Mouse (Mus musculus) layer of hippocampus, postnatal 25 days (tissue): ENCODE measurements around the gene Srbd1. TPM values are rescaled to one million over a fixed set of nuclear protein-coding genes. Genes with fewer than 3 reads are reported as not detected.

Experiments used
- DNase-seq, 2 experiments: peaks; one replicate each; pipeline ENCODE4 v3.0.0; 2022; ENCODE audit warnings: mixed read lengths in 2 of 2, low spot score in 1 of 2; ENCODE audit errors: extremely low spot score in 1 of 2
- total RNA-seq, 2 experiments: library from RNA; stranded (reverse); gene quantifications; 2 replicates each; pipeline ENCODE4 v1.2.3; 2021

The Srbd1 gene
- total RNA-seq, 2 experiments from 2014 or later: 14.4 to 15.1 TPM

GRCm38 (mm10) chr17:86149726-86150125 is 4.8 kb upstream of the Srbd1 start:
- no peak for DNase-seq

- DNase-seq: no peak
These were observed 367 bp downstream of the Srbd1 start for GRCm38 (mm10) chr17:86144537-86145078.

GRCm38 (mm10) chr17:86135835-86136234 is 9.1 kb downstream of the Srbd1 start:
- DNase-seq: peak in 1 of 2 experiments; percentile 27

GRCm38 (mm10) chr17:86134461-86134860 is 10.5 kb downstream of the Srbd1 start:
- DNase-seq: no peak

GRCm38 (mm10) chr17:86132534-86132933 is 12.4 kb downstream of the Srbd1 start:
- DNase-seq: no peak

- DNase-seq: no peak
These were observed 16.8 kb downstream of the Srbd1 start for GRCm38 (mm10) chr17:86128198-86128597.

- no peak for DNase-seq
These were observed 19.1 kb downstream of the Srbd1 start for GRCm38 (mm10) chr17:86125908-86126307.

GRCm38 (mm10) chr17:86123146-86123545 is 21.8 kb downstream of the Srbd1 start:
- no peak for DNase-seq

GRCm38 (mm10) chr17:86096875-86097274 is 48.1 kb downstream of the Srbd1 start:
- DNase-seq: no peak

- DNase-seq: no peak
These were observed 51.9 kb downstream of the Srbd1 start for GRCm38 (mm10) chr17:86093124-86093523.

- no peak for DNase-seq
These were observed 53.3 kb downstream of the Srbd1 start for GRCm38 (mm10) chr17:86091631-86092030.

GRCm38 (mm10) chr17:86089893-86090588 is 54.9 kb downstream of the Srbd1 start:
- DNase-seq: no peak

- no peak for DNase-seq
These were observed 57.1 kb downstream of the Srbd1 start for GRCm38 (mm10) chr17:86087922-86088321.

GRCm38 (mm10) chr17:86086191-86086590 is 58.8 kb downstream of the Srbd1 start:
- no peak for DNase-seq

- DNase-seq: no peak
These were observed 61.8 kb downstream of the Srbd1 start for GRCm38 (mm10) chr17:86083207-86083606.

- DNase-seq: no peak
These were observed 66.9 kb downstream of the Srbd1 start for GRCm38 (mm10) chr17:86078060-86078459.

- no peak for DNase-seq
These were observed 77.5 kb downstream of the Srbd1 start for GRCm38 (mm10) chr17:86067444-86067843.

GRCm38 (mm10) chr17:86065833-86066232 is 79.1 kb downstream of the Srbd1 start:
- no peak for DNase-seq

GRCm38 (mm10) chr17:86063461-86063860 is 81.5 kb downstream of the Srbd1 start:
- DNase-seq: peak; percentile 39 to 69

GRCm38 (mm10) chr17:86060911-86061310 is 84.1 kb downstream of the Srbd1 start:
- DNase-seq: no peak

GRCm38 (mm10) chr17:86040221-86040984 is 104.6 kb downstream of the Srbd1 start:
- DNase-seq: no peak

GRCm38 (mm10) chr17:86039741-86040140 is 105.2 kb downstream of the Srbd1 start:
- no peak for DNase-seq
